Mouse (Mus musculus) testis, adult 2 months (tissue): ENCODE measurements around the gene Dnaaf1.

Experiments used
- CTCF ChIP-seq: fragments of 200-500 bp; IDR thresholded peaks from 2 replicates; pipeline ENCODE4 v1.5.1; 2012; ENCODE audit warnings: low read depth, mild to moderate bottlenecking, inconsistent platforms, low read length, moderate library complexity; ENCODE audit not compliant: control insufficient read depth, insufficient read depth, insufficient replicate concordance
- POLR2A ChIP-seq: fragments of 200-500 bp; IDR thresholded peaks from 2 replicates; pipeline ENCODE4 v1.6.1; 2012; ENCODE audit warnings: low read depth, mild to moderate bottlenecking, inconsistent platforms, low read length, moderate library complexity; ENCODE audit not compliant: control insufficient read depth

DNA sequence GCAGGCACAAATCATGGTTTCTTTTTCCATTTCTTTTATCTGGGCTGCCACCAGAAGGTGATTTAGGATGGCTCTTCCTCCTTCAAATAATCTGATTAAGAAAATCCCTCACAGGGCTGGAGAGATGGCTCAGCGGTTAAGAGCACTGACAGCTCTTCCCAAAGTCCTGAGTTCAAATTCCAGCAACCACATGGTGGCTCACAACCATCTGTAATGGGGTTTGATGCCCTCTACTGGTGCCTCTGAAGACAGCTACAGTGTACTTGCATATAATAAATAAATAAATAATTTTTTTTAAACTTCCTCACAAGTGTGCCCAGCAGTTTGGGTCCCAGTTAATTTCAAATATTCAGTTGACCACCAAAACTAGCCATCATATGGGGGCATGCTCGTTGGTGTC is 31.2 kb downstream of the Dnaaf1 start:
- TF ChIP-seq CTCF (no peak), POLR2A (no peak)
